Mouse (Mus musculus): ENCODE data around the gene Ret. TPM values are rescaled to one million over a fixed set of nuclear protein-coding genes. Genes with fewer than 3 reads are reported as not detected.

The Ret gene
- total and polyA plus RNA-seq, 3 experiments = 1.8 to 4.0 (median 2.3) TPM

Other genes starting within 250 kb of the Ret start
- under 1 TPM; 0.20 to 0.31 TPM for gene Rasgef1a, start 186.3 kb downstream of the Ret start, total RNA-seq (2021)
- 0.07 and 0.37 TPM in 2 replicates for gene Rasgef1a, start 186.3 kb downstream of the Ret start, polyA plus RNA-seq (2012; rRNA removed)
- gene Csgalnact2, start 58.6 kb downstream of the Ret start, total RNA-seq (2021) = 10 to 100 TPM; 15.3 to 23.6 TPM
- 0.86 and 0.95 TPM in 2 replicates for gene Csgalnact2, start 58.6 kb downstream of the Ret start, polyA plus RNA-seq (2012; rRNA removed)
- gene Bms1, start 221.8 kb upstream of the Ret start, total RNA-seq (2021) = 10 to 100 TPM; 25.6 to 26.2 TPM
- gene Bms1, start 221.8 kb upstream of the Ret start, polyA plus RNA-seq (2012; rRNA removed) = 1.3 and 1.4 TPM in 2 replicates